In genomic region chr9:67300769-67301168, GRCm38 (mm10) we compare ENCODE assay signal across 22 mouse cellular contexts.
DNase-seq lines count a peak whose midpoint lies in the region; ATAC-seq and TF ChIP-seq lines count a peak whose summit lies in the region.
"Had no signal": no experiment of that assay in that cellular context is flagged by ENCODE, and none has a peak within 500 bp of the region (broad histone marks: within the 10 kb centered on the region; RNA-seq: fewer than 3 reads in every experiment).

No protein-coding gene starts in this region.

- WGBS in embryonic facial prominence, embryonic 13.5 days: 45% methylated on average over 5 of the region's 5 CpGs
- 70% methylated on average over 5 of the region's 5 CpGs for WGBS in embryonic facial prominence, embryonic 10.5 days
- 60% methylated on average over 5 of the region's 5 CpGs for WGBS in midbrain, postnatal 0 days
- 82% methylated on average over 5 of the region's 5 CpGs for WGBS in midbrain, embryonic 10.5 days
- 48% methylated on average over 5 of the region's 5 CpGs for WGBS in stomach, embryonic 16.5 days
- WGBS in stomach, postnatal 0 days: 51% methylated on average over 5 of the region's 5 CpGs

- H3K4me1 ChIP-seq in embryonic facial prominence, embryonic 13.5 days: peaks cover 26% of the 10 kb centered on the region
- peaks cover 7% of the 10 kb centered on the region for H3K4me1 ChIP-seq in embryonic facial prominence, embryonic 10.5 days
- no peaks in the 10 kb centered on the region for H3K4me1 ChIP-seq in midbrain, postnatal 0 days (ENCODE audit: insufficient read depth, low read length)
- no peaks in the 10 kb centered on the region for H3K4me1 ChIP-seq in midbrain, embryonic 10.5 days
- H3K4me1 ChIP-seq in stomach, embryonic 16.5 days (ENCODE audit: control insufficient read depth, insufficient read depth, low read length): no peaks in the 10 kb centered on the region
- H3K4me1 ChIP-seq in stomach, postnatal 0 days (replicated peaks; ENCODE audit: control insufficient read depth, insufficient read depth): no peaks in the 10 kb centered on the region
- H3K4me1 ChIP-seq: heart, embryonic 10.5 days; hindbrain, embryonic 13.5 days had no signal

- H3K36me3 ChIP-seq in embryonic facial prominence, embryonic 13.5 days: peaks cover 14% of the 10 kb centered on the region
- H3K36me3 ChIP-seq in embryonic facial prominence, embryonic 10.5 days (replicated peaks): peaks cover 27% of the 10 kb centered on the region
- peaks cover 10% of the 10 kb centered on the region for H3K36me3 ChIP-seq in midbrain, postnatal 0 days (ENCODE audit: insufficient read depth, low read length)
- H3K36me3 ChIP-seq in midbrain, embryonic 10.5 days: peaks cover 4% of the 10 kb centered on the region; the same call in 1 of the 2 replicates
- H3K36me3 ChIP-seq in stomach, embryonic 16.5 days (ENCODE audit: control insufficient read depth, insufficient read depth, low read length): no peaks in the 10 kb centered on the region
- no peaks in the 10 kb centered on the region for H3K36me3 ChIP-seq in stomach, postnatal 0 days (ENCODE audit: control insufficient read depth, insufficient read depth, low read length)
- H3K36me3 ChIP-seq: forebrain, embryonic 15.5 days; G1E had no signal

- no peak overlapping the region for H3K9ac ChIP-seq in embryonic facial prominence, embryonic 13.5 days
- no peak overlapping the region for H3K9ac ChIP-seq in midbrain, postnatal 0 days (replicated peaks; ENCODE audit: low read length, poor library complexity, severe bottlenecking)
- H3K9ac ChIP-seq in stomach, embryonic 16.5 days (ENCODE audit: low read length): no peak overlapping the region
- no peak overlapping the region for H3K9ac ChIP-seq in stomach, postnatal 0 days (ENCODE audit: low read length)
- H3K9ac ChIP-seq: forebrain, embryonic 15.5 days had no signal

- ATAC-seq in embryonic facial prominence, embryonic 13.5 days (ENCODE audit: insufficient number of reproducible peaks, insufficient read depth, low FRiP score, low TSS enrichment, low read depth): no peak
- no peak for ATAC-seq in midbrain, postnatal 0 days (ENCODE audit: low FRiP score)
- ATAC-seq in stomach, embryonic 16.5 days (ENCODE audit: insufficient read depth, low FRiP score): no peak
- ATAC-seq in stomach, postnatal 0 days (ENCODE audit: low FRiP score, low TSS enrichment): no peak
- ATAC-seq: CD4-positive, CD25-positive, alpha-beta regulatory T cell, adult 4 months; forebrain, embryonic 15.5 days had no signal

- no peak overlapping the region for H3K4me2 ChIP-seq in embryonic facial prominence, embryonic 13.5 days
- no peak overlapping the region for H3K4me2 ChIP-seq in midbrain, postnatal 0 days (ENCODE audit: low read depth, low read length, poor library complexity, severe bottlenecking)
- no peak overlapping the region for H3K4me2 ChIP-seq in stomach, embryonic 16.5 days (ENCODE audit: low read depth, low read length)
- H3K4me2 ChIP-seq in stomach, postnatal 0 days (replicated peaks; ENCODE audit: low read depth): no peak overlapping the region
- H3K4me2 ChIP-seq: forebrain, embryonic 15.5 days; hindbrain, embryonic 13.5 days had no signal

- no peak for DNase-seq in embryonic facial prominence, embryonic 10.5 days (ENCODE audit: low spot score)
- DNase-seq in layer of hippocampus, adult 2 months (ENCODE audit: low spot score in 2 of 2): no peak
- no peak for DNase-seq in layer of hippocampus, adult 9-10 months (ENCODE audit: low spot score)
- peak; percentile 8 for DNase-seq in midbrain, postnatal 0 days (ENCODE audit: low spot score)
- no peak for DNase-seq in midbrain, embryonic 10.5 days (ENCODE audit: low spot score)
- DNase-seq in stomach, postnatal 0 days (ENCODE audit: low spot score): no peak
- DNase-seq: adrenal gland, adult 8-10 months; adrenal gland, postnatal 36 days; B cell, adult 2 months; cerebellum, adult 11 months; cerebellum, adult 9-10 months; cerebellum, postnatal 25 days; gastrocnemius, postnatal 36 days; heart, adult 18-20 months; heart, postnatal 10 days had no signal

- 0 out of 2 replicates have a peak overlapping the region, but pooled peaks have one; percentile 34 for H3K27ac ChIP-seq in embryonic facial prominence, embryonic 13.5 days
- H3K27ac ChIP-seq in embryonic facial prominence, embryonic 10.5 days (replicated peaks): no peak overlapping the region
- peak overlapping the region; percentile 64; the same call in 1 of the 2 replicates for H3K27ac ChIP-seq in layer of hippocampus, adult 2 months
- H3K27ac ChIP-seq in midbrain, postnatal 0 days (ENCODE audit: low read depth, low read length): no peak overlapping the region
- no peak overlapping the region for H3K27ac ChIP-seq in midbrain, embryonic 10.5 days (replicated peaks)
- 0 out of 2 replicates have a peak overlapping the region, but pooled peaks have one; percentile 26 for H3K27ac ChIP-seq in stomach, embryonic 16.5 days (ENCODE audit: low read length)
- H3K27ac ChIP-seq in stomach, postnatal 0 days (replicated peaks): no peak overlapping the region
- H3K27ac ChIP-seq: forebrain, embryonic 15.5 days; heart, embryonic 10.5 days; hindbrain, embryonic 13.5 days had no signal

- no peaks in the 10 kb centered on the region for H3K9me3 ChIP-seq in embryonic facial prominence, embryonic 13.5 days
- no peaks in the 10 kb centered on the region for H3K9me3 ChIP-seq in embryonic facial prominence, embryonic 10.5 days
- H3K9me3 ChIP-seq in midbrain, postnatal 0 days (ENCODE audit: low read length): no peaks in the 10 kb centered on the region
- no peaks in the 10 kb centered on the region for H3K9me3 ChIP-seq in midbrain, embryonic 10.5 days (replicated peaks)
- no peaks in the 10 kb centered on the region for H3K9me3 ChIP-seq in stomach, embryonic 16.5 days (replicated peaks; ENCODE audit: control insufficient read depth, low read length)
- no peaks in the 10 kb centered on the region for H3K9me3 ChIP-seq in stomach, postnatal 0 days (ENCODE audit: control insufficient read depth, low read length)
- H3K9me3 ChIP-seq: forebrain, embryonic 15.5 days; G1E; heart, embryonic 10.5 days; hindbrain, embryonic 13.5 days had no signal

- TF ChIP-seq EP300 in stomach, postnatal 0 days (optimal IDR thresholded peaks at IDR 0.05): no peak

- TF ChIP-seq CTCF in layer of hippocampus, adult 2 months (conservative IDR thresholded peaks at IDR 0.05): no peak
- no peak for TF ChIP-seq CTCF in midbrain, postnatal 0 days (IDR thresholded peaks at IDR 0.05)
- TF ChIP-seq CTCF in stomach, postnatal 0 days (IDR thresholded peaks at IDR 0.05; ENCODE audit: low read depth): no peak

- no peaks in the 10 kb centered on the region for H3K27me3 ChIP-seq in embryonic facial prominence, embryonic 13.5 days
- no peaks in the 10 kb centered on the region for H3K27me3 ChIP-seq in embryonic facial prominence, embryonic 10.5 days (replicated peaks; ENCODE audit: low read depth, poor library complexity, severe bottlenecking)
- H3K27me3 ChIP-seq in midbrain, postnatal 0 days (ENCODE audit: insufficient read depth, low read length): no peaks in the 10 kb centered on the region
- H3K27me3 ChIP-seq in midbrain, embryonic 10.5 days (ENCODE audit: low read depth, poor library complexity, severe bottlenecking): no peaks in the 10 kb centered on the region
- no peaks in the 10 kb centered on the region for H3K27me3 ChIP-seq in stomach, embryonic 16.5 days (ENCODE audit: control insufficient read depth, insufficient read depth, low read length)
- H3K27me3 ChIP-seq in stomach, postnatal 0 days (ENCODE audit: control insufficient read depth, insufficient read depth, low read length): no peaks in the 10 kb centered on the region
- H3K27me3 ChIP-seq: forebrain, embryonic 15.5 days; hindbrain, embryonic 13.5 days had no signal

- no peak overlapping the region for H3K4me3 ChIP-seq in embryonic facial prominence, embryonic 13.5 days
- H3K4me3 ChIP-seq in embryonic facial prominence, embryonic 10.5 days: no peak overlapping the region
- no peak overlapping the region for H3K4me3 ChIP-seq in layer of hippocampus, adult 2 months
- no peak overlapping the region for H3K4me3 ChIP-seq in midbrain, postnatal 0 days (ENCODE audit: low read depth, low read length)
- H3K4me3 ChIP-seq in midbrain, embryonic 10.5 days: no peak overlapping the region
- no peak overlapping the region for H3K4me3 ChIP-seq in stomach, embryonic 16.5 days (replicated peaks; ENCODE audit: low read length)
- H3K4me3 ChIP-seq in stomach, postnatal 0 days (ENCODE audit: low read depth, low read length): no peak overlapping the region
- H3K4me3 ChIP-seq: forebrain, embryonic 15.5 days; heart, embryonic 10.5 days; hindbrain, embryonic 13.5 days had no signal

Comparison
In these comparisons a context has a peak if more than half of its experiments do, and no peak if none do; other contexts are left out.
1. H3K27ac ChIP-seq: peak in embryonic facial prominence, embryonic 13.5 days (single experiment), layer of hippocampus, adult 2 months (single experiment) and stomach, embryonic 16.5 days (single experiment); none in embryonic facial prominence, embryonic 10.5 days (single experiment), midbrain, postnatal 0 days (single experiment), midbrain, embryonic 10.5 days (single experiment) and stomach, postnatal 0 days (single experiment).